In genomic region chr5:24719852-24720251, GRCm38 (mm10) we compare ENCODE assay signal across 22 mouse cellular contexts. TPM values are rescaled to one million over a fixed set of nuclear protein-coding genes. Genes with fewer than 3 reads are reported as not detected.
"Had no signal": no experiment of that assay in that cellular context is flagged by ENCODE, and none has a peak within 500 bp of the region (broad histone marks: within the 10 kb centered on the region; RNA-seq: fewer than 3 reads in every experiment).

No protein-coding gene starts in this region.

- ATAC-seq: hindbrain, embryonic 16.5 days; inflammation-experienced regulatory T-cells, adult 6 months; intestine, embryonic 15.5 days; intestine, postnatal 0 days; liver, embryonic 12.5 days had no signal

- DNase-seq: gastrocnemius, adult 2 months; gastrocnemius, postnatal 10 days; gastrocnemius, postnatal 25 days; heart, adult 11 months; heart, adult 2 months; heart, postnatal 14 days; heart, postnatal 4 days; kidney, adult 18-20 months; kidney, adult 8-10 months; kidney, postnatal 10 days; kidney, postnatal 25 days; kidney, postnatal 4 days; left cerebral cortex, postnatal 4 days had no signal

RNA-seq across cellular contexts. Expression of gene Wdr86, which starts 10.7 kb away (rescaled TPM):
- total RNA-seq: gastrocnemius, adult 2 months; gastrocnemius, postnatal 25 days had no signal

RNA-seq across cellular contexts. Expression of gene Crygn, which starts 38.0 kb away (rescaled TPM):
- total RNA-seq: gastrocnemius, adult 2 months; gastrocnemius, postnatal 10 days; gastrocnemius, postnatal 25 days; gastrocnemius, postnatal 4 days; heart, adult 2 months; heart, postnatal 4 days; layer of hippocampus, adult 2 months; left cerebral cortex, postnatal 10 days; left cerebral cortex, postnatal 25 days had no signal
